Comparison of ENCODE assay signal across 9 mouse cellular contexts in genomic region chr12:80344777-80345231, GRCm38 (mm10).
DNase-seq lines count a peak whose midpoint lies in the region; ATAC-seq and TF ChIP-seq lines count a peak whose summit lies in the region.
"Had no signal": no experiment of that assay in that cellular context is flagged by ENCODE, and none has a peak within 500 bp of the region (broad histone marks: within the 10 kb centered on the region; RNA-seq: fewer than 3 reads in every experiment).

No protein-coding gene starts in this region.

- no peak for TF ChIP-seq CTCF in heart, adult 2 months (IDR thresholded peaks at IDR 0.05)

- no peaks in the 10 kb centered on the region for H3K79me2 ChIP-seq in heart, adult 2 months (replicated peaks; ENCODE audit: control insufficient read depth, insufficient read depth, low read length)

- H3K4me2 ChIP-seq in heart, embryonic 13.5 days: no peak overlapping the region

- intact Hi-C loops in heart, adult 2 months (cut with DNase I): no loop called here

- H3K4me3 ChIP-seq in heart, adult 2 months: no peak overlapping the region
- no peak overlapping the region for H3K4me3 ChIP-seq in heart, embryonic 13.5 days

- TF ChIP-seq POLR2A in heart, adult 2 months (IDR thresholded peaks at IDR 0.05; ENCODE audit: insufficient read depth, low read depth, low read length): no peak

- H3K27me3 ChIP-seq in heart, adult 2 months (ENCODE audit: control insufficient read depth, insufficient read depth, low read length): no peaks in the 10 kb centered on the region
- no peaks in the 10 kb centered on the region for H3K27me3 ChIP-seq in heart, embryonic 13.5 days (replicated peaks)

- no peaks in the 10 kb centered on the region for H3K9me3 ChIP-seq in heart, embryonic 13.5 days

- peaks cover 4% of the 10 kb centered on the region for H3K4me1 ChIP-seq in heart, adult 2 months (ENCODE audit: control insufficient read depth, insufficient read depth, low read length)
- H3K4me1 ChIP-seq in heart, embryonic 13.5 days: peaks cover 43% of the 10 kb centered on the region

- H3K36me3 ChIP-seq in heart, adult 2 months (ENCODE audit: control insufficient read depth, insufficient read depth, low read length): peaks cover 4% of the 10 kb centered on the region; the same call in 1 of the 2 replicates
- peaks cover 41% of the 10 kb centered on the region for H3K36me3 ChIP-seq in heart, embryonic 13.5 days

- no peak; the same call in 1 of the 2 replicates for ATAC-seq in heart, embryonic 13.5 days (ENCODE audit: extremely low read depth, insufficient number of reproducible peaks, low FRiP score, low TSS enrichment)

- no peak for TF ChIP-seq EP300 in heart, adult 2 months (IDR thresholded peaks at IDR 0.05; ENCODE audit: insufficient read depth, low read depth, low read length)

- peak; percentile 89 for DNase-seq in heart, adult 11 months
- DNase-seq in heart, adult 2 months: no peak
- peak; percentile 93 for DNase-seq in NIH3T3 (ENCODE audit: low read depth)
- peak; percentile 50 for DNase-seq in lung, postnatal 10 days
- DNase-seq in ovary, adult 18-20 months (ENCODE audit: low spot score): no peak
- no peak for DNase-seq in left cerebral cortex, adult 11 months (ENCODE audit: low spot score)
- no peak for DNase-seq in cerebellum, adult 8-10 months
- DNase-seq: cerebellum, postnatal 25 days had no signal

- 42% methylated on average over 6 of the region's 6 CpGs for WGBS in heart, adult 2 months
- 30% methylated on average over 6 of the region's 6 CpGs for WGBS in heart, embryonic 13.5 days

- H3K9ac ChIP-seq in heart, adult 2 months (ENCODE audit: low read depth, low read length): no peak overlapping the region
- H3K9ac ChIP-seq in heart, embryonic 13.5 days: 0 out of 2 replicates have a peak overlapping the region, but pooled peaks have one; percentile 33

- H3K27ac ChIP-seq in heart, adult 2 months: no peak overlapping the region
- H3K27ac ChIP-seq in heart, embryonic 13.5 days (replicated peaks): peak overlapping the region; percentile 81

Comparison
In these comparisons a context has a peak if more than half of its experiments do, and no peak if none do; other contexts are left out.
1. DNase-seq: peak in heart, adult 11 months (single experiment), NIH3T3 (single experiment) and lung, postnatal 10 days (single experiment); none in heart, adult 2 months (0 of 2), ovary, adult 18-20 months (single experiment), left cerebral cortex, adult 11 months (single experiment) and cerebellum, adult 8-10 months (single experiment).